In genomic region chr4:133813174-133813991, GRCm38 (mm10) we compare ENCODE assay signal across 7 mouse cellular contexts. TPM values are rescaled to one million over a fixed set of nuclear protein-coding genes. Genes with fewer than 3 reads are reported as not detected.
DNase-seq lines count a peak whose midpoint lies in the region; ATAC-seq lines count a peak whose summit lies in the region.

No protein-coding gene starts in this region.

- H3K4me1 ChIP-seq in embryonic facial prominence, embryonic 11.5 days (ENCODE audit: control insufficient read depth, insufficient read depth, low read length): 0 out of 2 replicates have a peak, but pooled peaks cover 4% of the 10 kb centered on the region
- H3K4me1 ChIP-seq in limb, embryonic 10.5 days: peaks cover 28% of the 10 kb centered on the region
- H3K4me1 ChIP-seq in midbrain, embryonic 13.5 days (replicated peaks): peaks cover 23% of the 10 kb centered on the region

- DNase-seq in adrenal gland, postnatal 14 days: peak; percentile 98
- DNase-seq in embryonic facial prominence, embryonic 11.5 days (ENCODE audit: low spot score): peak; percentile 97
- peak; percentile 98 for DNase-seq in kidney, adult 11 months
- peak; percentile 93 for DNase-seq in limb, embryonic 10.5 days (ENCODE audit: low spot score)
- peak; percentile 87 for DNase-seq in spleen, adult 12 weeks (ENCODE audit: low spot score)

- no peaks in the 10 kb centered on the region for H3K9me3 ChIP-seq in embryonic facial prominence, embryonic 11.5 days (replicated peaks; ENCODE audit: control insufficient read depth, low read length)
- no peaks in the 10 kb centered on the region for H3K9me3 ChIP-seq in limb, embryonic 10.5 days (replicated peaks)
- H3K9me3 ChIP-seq in midbrain, embryonic 13.5 days: no peaks in the 10 kb centered on the region

- ATAC-seq in embryonic facial prominence, embryonic 11.5 days (replicated peaks; ENCODE audit: insufficient number of reproducible peaks, low FRiP score, low TSS enrichment, low read depth): peak; percentile 87
- peak; percentile 72 for ATAC-seq in granulocyte monocyte progenitor cell, adult 5-6 weeks (replicated peaks; ENCODE audit: poor library complexity, severe bottlenecking)
- peak; percentile 93 for ATAC-seq in midbrain, embryonic 13.5 days

- peak overlapping the region; percentile 90 for H3K9ac ChIP-seq in embryonic facial prominence, embryonic 11.5 days (replicated peaks; ENCODE audit: low read length)
- H3K9ac ChIP-seq in midbrain, embryonic 13.5 days (replicated peaks): peak overlapping the region; percentile 79

- peak overlapping the region; percentile 61 for H3K4me3 ChIP-seq in embryonic facial prominence, embryonic 11.5 days (ENCODE audit: low read depth, low read length)
- peak overlapping the region; percentile 68 for H3K4me3 ChIP-seq in limb, embryonic 10.5 days
- peak overlapping the region; percentile 67 for H3K4me3 ChIP-seq in midbrain, embryonic 13.5 days (replicated peaks)

- no peaks in the 10 kb centered on the region for H3K27me3 ChIP-seq in embryonic facial prominence, embryonic 11.5 days (ENCODE audit: control insufficient read depth, insufficient read depth, low read length)
- H3K27me3 ChIP-seq in limb, embryonic 10.5 days (ENCODE audit: low read depth, poor library complexity, severe bottlenecking): no peaks in the 10 kb centered on the region
- H3K27me3 ChIP-seq in midbrain, embryonic 13.5 days: 0 out of 2 replicates have a peak, but pooled peaks cover 8% of the 10 kb centered on the region

- peak overlapping the region; percentile 100 for H3K27ac ChIP-seq in embryonic facial prominence, embryonic 11.5 days (replicated peaks; ENCODE audit: low read depth, low read length)
- H3K27ac ChIP-seq in limb, embryonic 10.5 days: peak overlapping the region; percentile 99
- peak overlapping the region; percentile 98 for H3K27ac ChIP-seq in midbrain, embryonic 13.5 days

- no peaks in the 10 kb centered on the region for H3K36me3 ChIP-seq in embryonic facial prominence, embryonic 11.5 days (replicated peaks; ENCODE audit: control insufficient read depth, insufficient read depth, low read depth, low read length)
- H3K36me3 ChIP-seq in limb, embryonic 10.5 days: 0 out of 2 replicates have a peak, but pooled peaks cover 2% of the 10 kb centered on the region
- H3K36me3 ChIP-seq in midbrain, embryonic 13.5 days: no peaks in the 10 kb centered on the region

- WGBS in embryonic facial prominence, embryonic 11.5 days: under 1% methylated on average over 46 of the region's 101 CpGs
- WGBS in limb, embryonic 10.5 days: 1% methylated on average over 93 of the region's 101 CpGs
- under 1% methylated on average over 45 of the region's 101 CpGs for WGBS in midbrain, embryonic 13.5 days

- H3K4me2 ChIP-seq in embryonic facial prominence, embryonic 11.5 days (ENCODE audit: low read depth, low read length): peak overlapping the region; percentile 82
- H3K4me2 ChIP-seq in midbrain, embryonic 13.5 days (replicated peaks): peak overlapping the region; percentile 61

RNA-seq across cellular contexts. Expression of gene Arid1a, which starts 56.8 kb away (rescaled TPM):
- total RNA-seq in adrenal gland, postnatal 14 days (2021): 58.6 and 69.0 TPM in 2 replicates
- polyA plus RNA-seq in embryonic facial prominence, embryonic 11.5 days (2014; fragmentation: Nextera tagmentation; extraction: Ambion mirVana): 32.6 and 36.3 TPM in 2 replicates
- total RNA-seq in granulocyte monocyte progenitor cell, adult 5-6 weeks (2014; fragmentation: Nextera tagmentation): 125 and 153 TPM in 2 replicates
- total RNA-seq in granulocyte monocyte progenitor cell, adult 5-6 weeks (2017): 26.6 and 33.2 TPM in 2 replicates
- polyA plus RNA-seq in limb, embryonic 10.5 days (2016; fragmentation: Nextera tagmentation; extraction: Ambion mirVana): 42.1 and 46.6 TPM in 2 replicates
- polyA plus RNA-seq in midbrain, embryonic 13.5 days (2015; fragmentation: Nextera tagmentation; extraction: Ambion mirVana): 43.6 and 47.1 TPM in 2 replicates

Comparison
In these comparisons a context has a peak if more than half of its experiments do, and no peak if none do; other contexts are left out.
1. Peak in every context shown above with its lines: DNase-seq, ATAC-seq, H3K4me3 ChIP-seq and H3K27ac ChIP-seq.